In the genomic region with DNA sequence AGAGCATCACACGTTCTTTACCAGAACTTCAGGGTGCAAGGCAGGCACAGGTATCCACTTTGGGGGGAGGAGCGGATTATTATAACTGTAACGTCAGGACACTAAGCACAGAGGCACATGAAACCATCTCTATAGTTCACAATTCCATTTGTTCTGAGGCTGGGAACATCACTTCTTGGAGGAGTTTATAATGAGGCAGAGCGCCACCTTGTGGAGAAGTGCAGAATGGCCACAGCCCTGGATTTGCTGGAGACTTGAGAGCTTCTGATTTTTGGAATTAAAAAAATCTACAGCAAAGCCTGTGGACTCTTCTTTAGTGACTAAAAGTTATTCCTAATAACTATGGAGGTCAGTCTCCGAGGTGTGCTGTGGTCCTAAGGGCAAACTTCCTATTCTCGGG, we compare ENCODE assay signal across 9 mouse cellular contexts. TPM values are rescaled to one million over a fixed set of nuclear protein-coding genes. Genes with fewer than 3 reads are reported as not detected.
A peak's percentile ranks its signal among the peaks of the same experiment; 100 is the strongest.
DNase-seq lines count a peak whose midpoint lies in the region; ATAC-seq and TF ChIP-seq lines count a peak whose summit lies in the region.
"Had no signal": no experiment of that assay in that cellular context is flagged by ENCODE, and none has a peak within 500 bp of the region (broad histone marks: within the 10 kb centered on the region; RNA-seq: fewer than 3 reads in every experiment).

No protein-coding gene starts in this region.

- H3K4me3 ChIP-seq in C2C12 (ENCODE audit: insufficient read depth, poor library complexity, severe bottlenecking): no peak overlapping the region
- no peak overlapping the region for H3K4me3 ChIP-seq in bone marrow, adult 2 months (replicated peaks; ENCODE audit: control insufficient read depth, low read depth, low read length)
- H3K4me3 ChIP-seq in embryonic fibroblast, embryonic 13.5 days (ENCODE audit: insufficient read depth, low read length): no peak overlapping the region
- H3K4me3 ChIP-seq in lung, embryonic 14.5 days (ENCODE audit: low read depth, low read length): no peak overlapping the region
- no peak overlapping the region for H3K4me3 ChIP-seq in small intestine, adult 2 months (ENCODE audit: low read depth, low read length)
- H3K4me3 ChIP-seq: stomach, embryonic 15.5 days had no signal

- no peak overlapping the region for H3K9ac ChIP-seq in lung, embryonic 14.5 days
- H3K9ac ChIP-seq: stomach, embryonic 15.5 days had no signal

- peak; percentile 88 for DNase-seq in 3T3-L1 (ENCODE audit: low read depth, low spot score)
- DNase-seq in layer of hippocampus, adult 11-12 months (ENCODE audit: low spot score): peak; percentile 78
- DNase-seq in lung, embryonic 14.5 days: peak; percentile 92

- no peaks in the 10 kb centered on the region for H3K79me3 ChIP-seq in C2C12 (ENCODE audit: low read depth)

- TF ChIP-seq POLR2A in bone marrow, adult 2 months (IDR thresholded peaks at IDR 0.05; ENCODE audit: borderline replicate concordance, control insufficient read depth, low read depth, low read length): no peak
- TF ChIP-seq POLR2A in embryonic fibroblast, embryonic 13.5 days (IDR thresholded peaks at IDR 0.05; ENCODE audit: low read depth, low read length): no peak
- TF ChIP-seq POLR2A in small intestine, adult 2 months (IDR thresholded peaks at IDR 0.05; ENCODE audit: low read depth, low read length): no peak

- no peak overlapping the region for H3ac ChIP-seq in C2C12 (ENCODE audit: control insufficient read depth, insufficient read length, low read depth)

- H3K9me3 ChIP-seq in lung, embryonic 14.5 days (ENCODE audit: low read depth, low read length): no peaks in the 10 kb centered on the region
- H3K9me3 ChIP-seq: stomach, embryonic 15.5 days had no signal

- WGBS in bone marrow, adult 2 months: 41% methylated on average over 6 of the region's 6 CpGs
- 29% methylated on average over 6 of the region's 6 CpGs for WGBS in lung, embryonic 14.5 days
- WGBS in small intestine, adult 2 months: 29% methylated on average over 6 of the region's 6 CpGs

- no peaks in the 10 kb centered on the region for H3K4me1 ChIP-seq in bone marrow, adult 2 months (ENCODE audit: control insufficient read depth, insufficient read depth, low read length)
- no peaks in the 10 kb centered on the region; the same call in 1 of the 2 replicates for H3K4me1 ChIP-seq in embryonic fibroblast, embryonic 13.5 days (ENCODE audit: control insufficient read depth, insufficient read depth, low read length)
- H3K4me1 ChIP-seq in lung, embryonic 14.5 days (ENCODE audit: insufficient read depth): no peaks in the 10 kb centered on the region
- no peaks in the 10 kb centered on the region for H3K4me1 ChIP-seq in small intestine, adult 2 months (ENCODE audit: control insufficient read depth, insufficient read depth, insufficient read length, low read length)
- H3K4me1 ChIP-seq: stomach, embryonic 15.5 days had no signal

- no peak for ATAC-seq in lung, embryonic 14.5 days (ENCODE audit: insufficient read depth)
- no peak for ATAC-seq in inflammation-experienced regulatory T-cells, adult 6 months

- H3K36me3 ChIP-seq in C2C12 (ENCODE audit: control insufficient read depth, insufficient read depth): no peaks in the 10 kb centered on the region
- no peaks in the 10 kb centered on the region for H3K36me3 ChIP-seq in lung, embryonic 14.5 days (ENCODE audit: insufficient read depth)
- no peaks in the 10 kb centered on the region for H3K36me3 ChIP-seq in small intestine, adult 2 months (ENCODE audit: control insufficient read depth, insufficient read depth, low read length)
- H3K36me3 ChIP-seq: stomach, embryonic 15.5 days had no signal

- TF ChIP-seq CTCF in C2C12 (IDR thresholded peaks at IDR 0.05; ENCODE audit: control insufficient read depth, insufficient read depth, insufficient read length): peak; percentile 34
- peak; percentile 69 for TF ChIP-seq CTCF in bone marrow, adult 2 months (IDR thresholded peaks at IDR 0.05; ENCODE audit: control insufficient read depth, insufficient read depth, low read length)
- TF ChIP-seq CTCF in embryonic fibroblast, embryonic 13.5 days (IDR thresholded peaks at IDR 0.05; ENCODE audit: borderline replicate concordance, insufficient read depth, low read length): peak; percentile 60; the same call in 1 of the 2 replicates
- TF ChIP-seq CTCF in lung, embryonic 14.5 days (IDR thresholded peaks at IDR 0.05; ENCODE audit: low read depth): peak; percentile 85
- peak; percentile 73; the same call in 1 of the 2 replicates for TF ChIP-seq CTCF in small intestine, adult 2 months (IDR thresholded peaks at IDR 0.05; ENCODE audit: extremely low read depth, insufficient read length, insufficient replicate concordance, low read depth, low read length)

- H3K27me3 ChIP-seq in C2C12 (ENCODE audit: control insufficient read depth, insufficient read depth, insufficient read length): peaks cover 21% of the 10 kb centered on the region
- peaks cover 10% of the 10 kb centered on the region for H3K27me3 ChIP-seq in lung, embryonic 14.5 days (ENCODE audit: insufficient read depth, low read length)
- no peaks in the 10 kb centered on the region; the same call in 1 of the 2 replicates for H3K27me3 ChIP-seq in small intestine, adult 2 months (ENCODE audit: control insufficient read depth, insufficient read depth, low read length)

- no peaks in the 10 kb centered on the region for H3K79me2 ChIP-seq in C2C12 (ENCODE audit: control insufficient read depth, insufficient read depth)

- no peak overlapping the region for H3K4me2 ChIP-seq in lung, embryonic 14.5 days
- H3K4me2 ChIP-seq: stomach, embryonic 15.5 days had no signal

- H3K27ac ChIP-seq in bone marrow, adult 2 months (ENCODE audit: control insufficient read depth, insufficient read depth, low read depth, low read length, poor library complexity): no peak overlapping the region
- no peak overlapping the region for H3K27ac ChIP-seq in embryonic fibroblast, embryonic 13.5 days (ENCODE audit: insufficient read depth, low read length)
- no peak overlapping the region for H3K27ac ChIP-seq in lung, embryonic 14.5 days (ENCODE audit: low read depth)
- no peak overlapping the region for H3K27ac ChIP-seq in small intestine, adult 2 months (ENCODE audit: insufficient read depth, low read depth, low read length)
- H3K27ac ChIP-seq: stomach, embryonic 15.5 days had no signal

TF ChIP-seq in C2C12, 6 proteins besides CTCF, POLR2A, EP300 and RAD21:
- TF ChIP-seq MYOG (IDR thresholded peaks at IDR 0.05; ENCODE audit: control insufficient read depth, extremely low read depth, insufficient read length): no peak
- TF ChIP-seq USF1 (IDR thresholded peaks at IDR 0.05; ENCODE audit: low read depth): no peak
- TF ChIP-seq FOSL1 (IDR thresholded peaks at IDR 0.05; ENCODE audit: insufficient read depth, low read length, poor library complexity, severe bottlenecking): no peak
- TF ChIP-seq MYOD1 (IDR thresholded peaks at IDR 0.05; ENCODE audit: control insufficient read depth, insufficient read length, low read depth): no peak
- TF ChIP-seq MAX (IDR thresholded peaks at IDR 0.05): no peak
- TF ChIP-seq CEBPB (IDR thresholded peaks at IDR 0.05; ENCODE audit: low read depth): no peak

RNA-seq across cellular contexts. Expression of a gene that starts 49.1 kb away (rescaled TPM):
- polyA plus RNA-seq in C2C12 (2012; fragmentation: generic; extraction: Trizol): 2,389 TPM
- polyA plus RNA-seq in bone marrow, adult 2 months (2011; ENCODE audit: insufficient read depth, insufficient read length, low replicate concordance, missing spikeins): 98.8 and 211 TPM in 2 replicates
- polyA plus RNA-seq in embryonic fibroblast, embryonic 13.5 days (2011; ENCODE audit: insufficient read length, low read depth, missing spikeins): 1,213 and 1,412 TPM in 2 replicates
- polyA plus RNA-seq in lung, embryonic 14.5 days (2014; fragmentation: Nextera tagmentation; extraction: Ambion mirVana): 474 and 484 TPM in 2 replicates
- polyA plus RNA-seq in small intestine, adult 2 months (2012; rRNA removed): 269 and 791 TPM in 2 replicates
- polyA plus RNA-seq in inflammation-experienced regulatory T-cells, adult 6 months (2017; shearing (Covaris generic)): 100 to 1,000 TPM; 114 to 717 (median 120) TPM

Comparison
In these comparisons a context has a peak if more than half of its experiments do, and no peak if none do; other contexts are left out.
1. CTCF ChIP-seq: peak in every context shown above with its lines; median percentile 85 in lung, embryonic 14.5 days; 73 in small intestine, adult 2 months; 69 in bone marrow, adult 2 months; 60 in embryonic fibroblast, embryonic 13.5 days; 34 in C2C12.